Mouse (Mus musculus): ENCODE measurements around the gene Tcf15.

DNA sequence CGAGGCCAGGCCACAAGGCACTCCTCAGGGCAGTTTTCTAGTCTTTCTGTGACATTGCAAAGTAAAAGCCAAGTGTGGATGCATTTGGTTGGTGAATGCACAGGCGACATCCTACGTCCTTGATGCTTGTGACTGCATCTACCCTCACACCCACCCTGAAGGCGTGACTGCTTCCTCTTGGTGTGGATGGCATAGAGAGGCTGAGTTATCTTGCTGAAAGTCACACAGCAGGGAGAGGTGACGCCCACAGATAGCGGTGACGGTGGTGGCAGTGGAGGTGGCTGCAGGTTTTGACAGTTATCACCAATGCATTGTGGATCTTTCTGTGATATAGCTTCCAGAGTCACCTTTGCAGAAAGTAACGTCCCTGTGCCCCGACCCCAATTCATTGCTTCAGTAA lies 20.5 kb upstream of the Tcf15 start:
- TF ChIP-seq CHD2 (IDR thresholded peaks at IDR 0.05; ENCODE audit: low read depth, low read length) = no peak
- no peak for TF ChIP-seq HCFC1 (IDR thresholded peaks at IDR 0.05; ENCODE audit: borderline replicate concordance, insufficient read depth, low read length)
- no peak for TF ChIP-seq ZC3H11A (IDR thresholded peaks at IDR 0.05; ENCODE audit: borderline replicate concordance, low read depth, low read length)
- no peak for TF ChIP-seq ZNF384 (IDR thresholded peaks at IDR 0.05; ENCODE audit: low read depth, low read length)
- no peak for TF ChIP-seq MAFK (IDR thresholded peaks at IDR 0.05; ENCODE audit: insufficient read depth, low read depth, low read length)

Data from ES-E14 (cell line).